Mouse (Mus musculus) neural tube, embryonic 11.5 days (tissue): ENCODE measurements around the gene Acat1. TPM values are rescaled to one million over a fixed set of nuclear protein-coding genes. Genes with fewer than 3 reads are reported as not detected.
A peak's percentile ranks its signal among the peaks of the same experiment; 100 is the strongest.

Experiments
- ATAC-seq: fragments of 200-750 bp; cut with Nextera tagmentation; 2 replicates; pipeline ENCODE4 v1.8.0; 2017; ENCODE audit warnings: moderate number of reproducible peaks, mild to moderate bottlenecking, moderate TSS enrichment, moderate library complexity; ENCODE audit not compliant: insufficient read depth, low FRiP score, low TSS enrichment
- DNase-seq: peaks from one replicate; pipeline ENCODE4 v3.0.0-alpha.2; 2015; ENCODE audit warnings: low spot score
- H3K27ac ChIP-seq: fragments of 300-500 bp; sonication (generic); 2 replicates; pipeline ENCODE4 v1.5.1; 2014; ENCODE audit warnings: low read depth, mild to moderate bottlenecking, low read length
- H3K27me3 ChIP-seq: fragments of 300-500 bp; sonication (generic); 2 replicates; pipeline ENCODE4 v1.6.1; 2014; ENCODE audit warnings: mild to moderate bottlenecking, low read length, mixed read lengths; ENCODE audit not compliant: control insufficient read depth, insufficient read depth
- H3K36me3 ChIP-seq: fragments of 300-500 bp; sonication (generic); 2 replicates; pipeline ENCODE4 v1.6.1; 2014; ENCODE audit warnings: mild to moderate bottlenecking, low read length, moderate library complexity, mixed read lengths; ENCODE audit not compliant: control insufficient read depth, insufficient read depth
- H3K4me1 ChIP-seq: fragments of 300-500 bp; sonication (generic); 2 replicates; pipeline ENCODE4 v1.6.1; 2014; ENCODE audit warnings: low read length, mixed read lengths; ENCODE audit not compliant: control insufficient read depth, insufficient read depth
- H3K4me2 ChIP-seq: fragments of 300-500 bp; sonication (generic); 2 replicates; pipeline ENCODE4 v1.6.1; 2014; ENCODE audit warnings: low read depth, mild to moderate bottlenecking, moderate library complexity
- H3K4me3 ChIP-seq: fragments of 300-500 bp; sonication (generic); 2 replicates; pipeline ENCODE4 v1.5.1; 2014; ENCODE audit warnings: low read depth, low read length
- H3K9ac ChIP-seq: fragments of 300-500 bp; sonication (generic); 2 replicates; pipeline ENCODE4 v1.6.1; 2014; ENCODE audit warnings: mild to moderate bottlenecking, low read length
- H3K9me3 ChIP-seq: fragments of 300-500 bp; sonication (generic); 2 replicates; pipeline ENCODE4 v1.6.1; 2016; ENCODE audit warnings: low read length; ENCODE audit not compliant: control insufficient read depth
- WGBS: fragments of 180-500 bp; shearing (Covaris S2); extraction: QIAGEN DNeasy Blood & Tissue Kit; methylation state at CpG from one replicate; pipeline ENCODE4 v1.1.7; 2014; 5-methylcytosine and 5-hydroxymethylcytosine counted together
- polyA plus RNA-seq: library from polyadenylated mRNA; unstranded; fragments of >200 nt; fragmentation: Nextera tagmentation; extraction: Ambion mirVana; gene quantifications from 2 replicates; pipeline ENCODE4 v1.2.1, GENCODE M21; 2014

The Acat1 gene
- polyA plus RNA-seq, 1 experiment from 2014 or later, result 60.0 TPM

DNA sequence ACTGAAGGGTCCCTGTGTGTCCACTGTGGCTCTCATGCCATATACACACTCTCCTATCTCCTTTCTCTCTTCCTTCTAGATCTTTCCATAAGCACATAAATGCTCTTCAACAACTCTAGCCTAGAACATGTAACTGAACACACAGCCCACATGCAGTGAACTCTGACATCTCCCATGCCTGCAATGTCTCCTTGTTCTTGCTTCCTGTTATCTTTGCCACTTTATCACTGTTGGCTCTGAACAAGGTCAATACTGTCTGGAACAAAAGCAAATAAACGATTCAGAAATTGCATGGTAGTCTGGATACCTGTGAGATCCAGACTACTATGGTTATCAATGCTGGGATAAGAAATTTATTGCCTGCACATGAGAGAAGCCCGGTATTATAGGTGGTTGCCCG, 6.3 kb downstream of the Acat1 start:
- Histone ChIP-seq H3K4me2 (no peak overlapping the region), H3K9ac (no peak overlapping the region), H3K9me3 (no peaks in the 10 kb centered on the region), H3K4me1 (no peaks in the 10 kb centered on the region), H3K27ac (no peak overlapping the region), H3K4me3 (no peak overlapping the region), H3K27me3 (no peaks in the 10 kb centered on the region), H3K36me3 (no peaks in the 10 kb centered on the region)
- ATAC-seq (no peak), DNase-seq (no peak)
- 85% methylated on average over 3 of the region's 3 CpGs for WGBS

DNA sequence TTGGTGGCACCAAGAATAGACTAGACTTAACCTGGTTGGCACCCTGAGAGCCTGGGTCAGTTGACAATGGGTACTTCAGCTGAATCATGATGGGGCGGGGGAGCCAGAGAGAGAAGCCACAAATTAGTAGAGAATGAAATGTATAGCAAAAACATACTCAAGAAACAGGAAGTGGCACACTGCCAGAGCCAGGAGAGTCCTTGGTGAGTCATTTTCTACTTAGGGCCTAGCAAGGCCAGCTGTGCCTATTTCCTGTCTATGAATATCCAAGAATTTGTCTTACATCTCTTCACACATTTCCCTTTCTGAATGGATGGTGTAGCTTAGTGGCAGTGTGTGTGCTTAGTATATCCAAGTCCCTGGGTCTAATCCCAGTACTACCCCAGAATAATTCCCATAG, 6.8 kb downstream of the Acat1 start:
- no peak overlapping the region for H3K27ac ChIP-seq
- DNase-seq, result no peak
- 88% methylated on average over 1 of the region's 1 CpGs for WGBS
- H3K4me2 ChIP-seq, result no peak overlapping the region
- H3K27me3 ChIP-seq, result no peaks in the 10 kb centered on the region
- H3K36me3 ChIP-seq, result no peaks in the 10 kb centered on the region
- H3K4me1 ChIP-seq, result no peaks in the 10 kb centered on the region
- H3K4me3 ChIP-seq, result no peak overlapping the region
- H3K9me3 ChIP-seq, result no peaks in the 10 kb centered on the region
- no peak for ATAC-seq
- no peak overlapping the region for H3K9ac ChIP-seq

DNA sequence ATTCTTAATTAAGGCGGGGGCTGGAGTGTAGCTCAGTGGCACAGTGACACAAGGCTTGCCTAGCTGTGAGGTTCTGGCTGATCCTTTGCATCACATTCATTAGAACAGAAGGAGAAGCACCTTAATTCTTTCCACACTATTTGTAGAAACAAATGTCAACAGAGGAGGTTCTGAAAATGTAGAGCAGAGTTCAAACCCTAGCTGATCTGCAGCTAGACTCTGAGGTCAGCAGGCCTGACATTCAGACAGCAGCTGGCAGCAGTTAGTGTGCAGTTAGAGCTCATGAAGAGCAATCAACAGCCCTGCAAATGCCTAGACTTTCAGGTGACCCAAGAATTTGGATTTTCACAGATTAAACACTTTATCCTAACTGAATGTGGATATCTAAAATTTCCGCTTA, 8.6 kb downstream of the Acat1 start:
- 93% methylated on average over 2 of the region's 2 CpGs for WGBS
- no peak overlapping the region for H3K4me2 ChIP-seq
- no peak for DNase-seq

DNA sequence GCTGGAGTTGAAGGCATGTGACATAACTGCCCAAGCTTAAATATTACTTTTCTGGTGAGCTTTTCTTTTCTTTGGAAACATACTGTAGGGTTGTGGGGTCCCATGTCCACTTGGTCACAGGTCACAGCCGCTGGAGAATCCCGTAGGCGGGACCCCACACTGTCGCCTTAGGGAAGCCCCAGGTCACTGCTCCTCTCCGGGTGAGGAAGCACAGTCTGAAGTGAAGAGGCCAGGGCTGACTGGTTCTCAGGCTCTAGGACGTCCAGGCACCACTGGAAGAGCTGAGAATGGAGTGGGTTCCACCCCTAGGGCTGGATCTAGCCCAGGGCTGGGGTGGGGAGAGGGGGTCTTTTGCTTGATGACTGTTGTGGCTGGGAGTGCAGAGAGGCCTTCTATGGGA, 11.6 kb downstream of the Acat1 start:
- DNase-seq, result no peak

More for the DNA sequence above, 8.6 kb downstream of the Acat1 start:
- Histone ChIP-seq H3K4me3 (no peak overlapping the region), H3K4me1 (no peaks in the 10 kb centered on the region), H3K27me3 (no peaks in the 10 kb centered on the region), H3K36me3 (no peaks in the 10 kb centered on the region), H3K27ac (no peak overlapping the region), H3K9ac (no peak overlapping the region), H3K9me3 (no peaks in the 10 kb centered on the region)
- ATAC-seq, result no peak

DNA sequence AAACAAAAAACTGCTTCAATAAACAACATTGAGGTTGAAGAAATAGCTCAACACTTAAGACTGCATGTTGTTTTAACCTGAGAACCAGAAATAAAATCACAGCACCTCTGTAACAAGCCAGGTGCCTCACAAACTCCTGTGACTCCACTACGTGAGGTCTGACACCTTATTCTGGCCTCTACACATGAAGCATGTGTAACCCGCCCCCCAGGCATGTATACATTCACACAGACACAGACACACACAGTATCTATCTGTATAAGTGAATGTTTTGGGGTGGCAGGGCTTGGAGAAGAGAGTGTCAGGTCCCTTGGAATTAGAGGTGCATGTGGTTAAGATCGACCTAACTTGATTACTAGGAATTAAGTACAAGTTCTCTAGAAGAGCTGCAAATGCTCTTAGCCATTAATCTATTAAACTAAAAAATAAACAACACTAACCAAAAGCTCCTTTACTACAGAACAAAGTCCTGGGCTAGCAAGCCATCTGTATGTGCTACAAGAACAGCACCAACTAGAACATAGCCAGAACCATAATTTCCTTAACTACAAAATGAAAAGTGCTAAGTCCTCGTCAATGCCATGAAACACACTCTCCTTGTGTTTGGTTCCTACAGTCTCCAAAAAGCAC, 13.1 kb downstream of the Acat1 start:
- DNase-seq, result no peak
- H3K36me3 ChIP-seq, result no peaks in the 10 kb centered on the region
- no peaks in the 10 kb centered on the region for H3K27me3 ChIP-seq
- no peaks in the 10 kb centered on the region for H3K4me1 ChIP-seq
- ATAC-seq, result no peak
- WGBS, result 93% methylated on average over 4 of the region's 4 CpGs
- no peak overlapping the region for H3K4me3 ChIP-seq
- H3K9ac ChIP-seq, result no peak overlapping the region
- H3K4me2 ChIP-seq, result no peak overlapping the region
- no peaks in the 10 kb centered on the region for H3K9me3 ChIP-seq
- no peak overlapping the region for H3K27ac ChIP-seq

More for the DNA sequence above, 11.6 kb downstream of the Acat1 start:
- Histone ChIP-seq H3K9me3 (no peaks in the 10 kb centered on the region), H3K27ac (no peak overlapping the region), H3K4me3 (no peak overlapping the region), H3K4me1 (no peaks in the 10 kb centered on the region), H3K36me3 (no peaks in the 10 kb centered on the region), H3K27me3 (no peaks in the 10 kb centered on the region), H3K9ac (no peak overlapping the region), H3K4me2 (no peak overlapping the region)
- ATAC-seq, result no peak
- 79% methylated on average over 6 of the region's 6 CpGs for WGBS

DNA sequence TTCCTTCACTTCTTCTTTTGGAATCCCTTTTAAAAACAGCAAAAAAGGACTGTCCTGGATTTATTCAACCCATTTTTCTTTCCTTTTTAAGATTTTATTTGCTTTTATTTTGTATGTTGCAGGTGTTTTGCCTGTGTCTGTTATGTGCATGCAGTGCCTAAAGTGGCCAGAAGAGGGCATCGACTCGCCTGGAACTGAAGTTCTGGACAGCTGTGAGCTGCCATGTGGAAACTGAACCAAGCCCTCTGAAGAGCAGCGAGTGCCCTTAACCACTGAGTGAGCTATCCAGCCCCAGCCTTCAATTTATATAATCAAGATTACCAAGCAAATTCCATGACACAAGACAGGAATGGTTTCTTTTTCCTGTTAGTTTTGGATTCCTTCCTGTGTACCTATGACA, 15.4 kb downstream of the Acat1 start:
- Histone ChIP-seq H3K9me3 (no peaks in the 10 kb centered on the region), H3K36me3 (no peaks in the 10 kb centered on the region), H3K4me3 (no peak overlapping the region), H3K4me1 (no peaks in the 10 kb centered on the region), H3K9ac (no peak overlapping the region), H3K27ac (no peak overlapping the region), H3K4me2 (no peak overlapping the region), H3K27me3 (no peaks in the 10 kb centered on the region)
- WGBS, result 16% methylated on average over 3 of the region's 3 CpGs
- peak; percentile 63 for DNase-seq
- ATAC-seq, result no peak

DNA sequence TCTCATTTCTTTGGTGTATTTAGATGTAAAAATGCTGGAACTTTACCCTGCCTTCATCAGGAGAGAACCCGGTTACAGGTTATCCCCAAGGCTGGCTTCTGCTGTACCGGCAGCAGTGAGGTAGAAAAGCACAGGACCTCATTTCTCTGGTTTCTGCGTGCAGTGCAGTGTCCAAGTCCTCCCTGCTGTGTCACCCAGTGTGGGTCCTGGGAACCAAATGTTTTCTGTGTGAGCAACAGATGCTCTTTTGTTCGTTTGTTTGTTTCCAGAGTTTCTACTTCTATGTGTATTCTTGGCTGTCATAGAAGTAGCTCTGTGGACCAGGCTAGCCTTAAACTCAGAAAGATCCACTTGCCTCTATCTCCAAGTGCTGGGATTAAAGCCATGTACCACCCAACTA, 28.3 kb downstream of the Acat1 start:
- Histone ChIP-seq H3K9me3 (no peaks in the 10 kb centered on the region), H3K4me1 (no peaks in the 10 kb centered on the region), H3K27ac (no peak overlapping the region), H3K4me3 (no peak overlapping the region), H3K36me3 (peaks cover 5% of the 10 kb centered on the region; the same call in 1 of the 2 replicates), H3K4me2 (no peak overlapping the region), H3K27me3 (no peaks in the 10 kb centered on the region), H3K9ac (no peak overlapping the region)
- WGBS, result 85% methylated on average over 4 of the region's 4 CpGs
- ATAC-seq (no peak), DNase-seq (no peak)

DNA sequence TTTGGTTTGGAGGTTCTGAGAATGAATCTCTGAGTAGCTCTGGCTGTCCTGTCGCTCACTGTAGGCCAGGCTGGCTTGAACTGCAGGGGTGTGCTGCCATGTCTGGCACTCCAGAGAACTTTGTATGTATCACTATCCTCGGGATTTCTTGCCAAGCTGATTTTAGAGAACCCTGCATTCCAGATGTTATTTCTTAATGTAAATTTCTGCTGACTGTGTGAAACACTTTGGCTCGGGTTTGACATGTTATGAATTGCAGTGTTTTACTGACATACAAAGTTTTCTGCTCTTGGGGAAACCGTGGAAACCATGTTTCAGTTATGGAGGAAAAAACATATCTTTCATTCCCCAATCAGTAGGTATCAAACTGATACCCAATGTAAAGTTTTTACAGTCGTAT, 34.5 kb downstream of the Acat1 start:
- no peak for DNase-seq
- H3K4me3 ChIP-seq, result no peak overlapping the region
- H3K9ac ChIP-seq, result no peak overlapping the region
- no peak overlapping the region for H3K27ac ChIP-seq
- H3K4me1 ChIP-seq, result no peaks in the 10 kb centered on the region
- no peak overlapping the region for H3K4me2 ChIP-seq
- WGBS, result 92% methylated on average over 5 of the region's 5 CpGs
- peaks cover 9% of the 10 kb centered on the region for H3K36me3 ChIP-seq
- no peaks in the 10 kb centered on the region for H3K9me3 ChIP-seq
- ATAC-seq, result no peak
- H3K27me3 ChIP-seq, result no peaks in the 10 kb centered on the region

DNA sequence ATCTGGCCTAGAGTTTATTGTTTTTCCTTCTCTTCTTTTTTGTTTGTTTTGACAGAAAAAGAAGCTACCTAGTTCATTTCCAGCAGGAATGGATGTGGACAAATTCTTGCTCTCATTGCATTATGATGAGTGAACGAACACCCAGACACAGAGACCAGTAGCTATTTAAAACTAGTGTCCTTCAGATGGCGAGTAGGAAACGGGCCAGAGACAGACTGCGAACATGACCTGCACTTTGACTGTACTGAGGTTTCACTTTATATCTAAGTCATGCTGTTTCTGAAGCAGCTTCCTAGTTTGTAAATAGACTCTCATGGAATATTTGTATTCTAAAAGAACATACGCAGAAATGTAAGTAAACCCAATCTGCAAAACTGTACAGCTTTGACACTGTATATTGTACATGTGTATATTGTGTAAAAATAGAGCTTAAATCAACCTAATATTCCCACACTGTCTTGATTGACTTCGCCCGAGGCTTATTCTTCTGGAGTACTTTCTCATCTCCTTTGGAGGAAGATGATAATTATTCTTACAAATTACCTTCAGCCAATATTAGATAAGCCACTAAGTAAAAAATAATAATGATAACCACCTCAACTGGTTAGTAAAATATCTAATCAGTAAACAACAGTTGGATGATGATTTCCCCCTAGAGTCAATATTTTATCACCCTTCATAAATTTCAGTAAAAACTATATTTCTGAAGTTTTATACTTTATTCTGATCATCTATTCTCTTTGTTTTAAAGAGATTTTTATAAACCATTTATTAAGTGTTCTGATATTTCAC, 37.5 kb downstream of the Acat1 start:
- no peaks in the 10 kb centered on the region for H3K4me1 ChIP-seq
- ATAC-seq, result no peak
- H3K36me3 ChIP-seq, result peaks cover 13% of the 10 kb centered on the region
- no peak overlapping the region for H3K27ac ChIP-seq
- no peak overlapping the region for H3K4me3 ChIP-seq
- DNase-seq, result no peak
- no peaks in the 10 kb centered on the region for H3K9me3 ChIP-seq
- no peak overlapping the region for H3K9ac ChIP-seq
- no peaks in the 10 kb centered on the region for H3K27me3 ChIP-seq
- WGBS, result 97% methylated on average over 7 of the region's 7 CpGs
- no peak overlapping the region for H3K4me2 ChIP-seq
